Mouse (Mus musculus): ENCODE data around the gene Trim16.

Gene Trim16

GRCm38 (mm10) chr11:62820059-62820541 is at the start of gene Trim16:
TSS of gene Trim16 (plus strand) at chr11:62820231.
- in situ Hi-C loops (cut with MboI): no loop called here

GRCm38 (mm10) chr11:62776510-62776909 is 43.5 kb upstream of the Trim16 start:
- in situ Hi-C loops (cut with MboI): no loop called here

GRCm38 (mm10) chr11:62788935-62789616 is 31.0 kb upstream of the Trim16 start, which contains the start of gene Zfp286:
TSS of gene Zfp286 (minus strand) at chr11:62789462.
- in situ Hi-C loops (cut with MboI): no loop called here

GRCm38 (mm10) chr11:62789617-62789936 is 30.5 kb upstream of the Trim16 start:
- in situ Hi-C loops (cut with MboI): no loop called here

GRCm38 (mm10) chr11:62804119-62804518 is 15.9 kb upstream of the Trim16 start:
- in situ Hi-C loops (cut with MboI): no loop called here

- in situ Hi-C loops (cut with MboI): no loop called here
Observed at GRCm38 (mm10) chr11:62807965-62808364, 12.1 kb upstream of the Trim16 start.

- in situ Hi-C loops (cut with MboI): no loop called here
Observed at GRCm38 (mm10) chr11:62809201-62809600, 10.8 kb upstream of the Trim16 start.

- in situ Hi-C loops (cut with MboI): no loop called here
Observed at GRCm38 (mm10) chr11:62812268-62812667, 7.8 kb upstream of the Trim16 start.

GRCm38 (mm10) chr11:62813497-62813896 is 6.5 kb upstream of the Trim16 start:
- in situ Hi-C loops (cut with MboI): no loop called here

GRCm38 (mm10) chr11:62813970-62814624 is 5.9 kb upstream of the Trim16 start:
- in situ Hi-C loops (cut with MboI): no loop called here

- in situ Hi-C loops (cut with MboI): no loop called here
Observed at GRCm38 (mm10) chr11:62814625-62815024, 5.4 kb upstream of the Trim16 start.

GRCm38 (mm10) chr11:62815438-62815837 is 4.6 kb upstream of the Trim16 start:
- in situ Hi-C loops (cut with MboI): no loop called here

GRCm38 (mm10) chr11:62816591-62816990 is 3.4 kb upstream of the Trim16 start:
- in situ Hi-C loops (cut with MboI): no loop called here

GRCm38 (mm10) chr11:62819059-62819686 is 858 bp upstream of the Trim16 start:
- in situ Hi-C loops (cut with MboI): no loop called here

GRCm38 (mm10) chr11:62820661-62821437 is 818 bp downstream of the Trim16 start:
- in situ Hi-C loops (cut with MboI): no loop called here

- in situ Hi-C loops (cut with MboI): no loop called here
Observed at GRCm38 (mm10) chr11:62821893-62822292, 1.9 kb downstream of the Trim16 start.

- in situ Hi-C loops (cut with MboI): no loop called here
Observed at GRCm38 (mm10) chr11:62824211-62824610, 4.2 kb downstream of the Trim16 start.

GRCm38 (mm10) chr11:62825222-62826105 is 5.4 kb downstream of the Trim16 start:
- in situ Hi-C loops (cut with MboI): no loop called here

GRCm38 (mm10) chr11:62826106-62826733 is 6.2 kb downstream of the Trim16 start:
- in situ Hi-C loops (cut with MboI): no loop called here

- in situ Hi-C loops (cut with MboI): no loop called here
Observed at GRCm38 (mm10) chr11:62827135-62827534, 7.1 kb downstream of the Trim16 start.

- in situ Hi-C loops (cut with MboI): no loop called here
Observed at GRCm38 (mm10) chr11:62827911-62828310, 7.9 kb downstream of the Trim16 start.
